Mouse (Mus musculus): Measurements from ENCODE around the gene Slc25a33. TPM values are rescaled to one million over a fixed set of nuclear protein-coding genes. Genes with fewer than 3 reads are reported as not detected.

Gene Slc25a33
- total RNA-seq, 2 experiments from 2014 or later = 10.5 to 12.0 TPM

GRCm38 (mm10) chr4:149735624-149736250 is 38.3 kb downstream of the Slc25a33 start:
- intact Hi-C loops (cut with DNase I; ENCODE audit: low total_unique reads) = no loop called here
- peak; percentile 2 for DNase-seq

DNA sequence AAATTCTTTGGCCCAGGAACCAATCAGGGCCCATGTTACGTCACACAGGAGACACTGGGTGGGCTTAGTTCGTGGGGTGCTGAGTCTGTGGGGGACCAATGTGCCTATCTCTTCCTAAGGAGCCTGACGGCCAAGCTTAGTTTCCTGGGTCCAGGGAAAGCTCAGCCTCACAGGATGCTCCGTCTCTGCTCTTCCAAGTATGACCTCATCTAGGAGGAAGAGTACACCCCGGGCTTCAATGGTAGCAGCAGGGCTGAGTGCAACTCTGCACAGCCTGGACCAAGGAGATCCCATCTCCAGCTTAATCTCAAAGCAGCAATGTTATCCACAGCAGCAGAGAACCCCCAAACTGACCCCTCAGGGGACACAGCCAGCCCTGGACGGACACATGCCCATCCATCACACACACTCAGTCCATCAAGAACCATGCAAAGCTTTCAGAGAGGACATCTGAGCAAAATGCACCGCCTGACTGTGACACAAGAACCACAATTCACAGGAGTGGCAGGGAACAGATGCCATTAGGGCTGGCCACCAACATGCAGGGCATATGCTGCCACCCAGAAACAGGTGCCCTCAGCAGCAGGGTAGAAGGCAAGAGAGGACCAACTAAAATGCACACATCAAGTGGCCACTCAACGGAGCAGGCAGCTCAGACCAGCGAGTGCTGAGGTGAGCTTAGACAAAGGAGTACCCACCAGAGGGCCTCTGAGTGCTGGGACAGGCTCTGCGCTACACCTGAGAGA is 39.2 kb downstream of the Slc25a33 start:
- DNase-seq = no peak
- intact Hi-C loops (cut with DNase I; ENCODE audit: low total_unique reads) = no loop called here

- intact Hi-C loops (cut with DNase I; ENCODE audit: low total_unique reads) = no loop called here
Measured at GRCm38 (mm10) chr4:149734246-149734645, 39.8 kb downstream of the Slc25a33 start.

GRCm38 (mm10) chr4:149733748-149734147 is 40.3 kb downstream of the Slc25a33 start:
- intact Hi-C loops (cut with DNase I; ENCODE audit: low total_unique reads) = no loop called here
- DNase-seq = no peak

More at GRCm38 (mm10) chr4:149734246-149734645, 39.8 kb downstream of the Slc25a33 start:
- DNase-seq = no peak

DNA sequence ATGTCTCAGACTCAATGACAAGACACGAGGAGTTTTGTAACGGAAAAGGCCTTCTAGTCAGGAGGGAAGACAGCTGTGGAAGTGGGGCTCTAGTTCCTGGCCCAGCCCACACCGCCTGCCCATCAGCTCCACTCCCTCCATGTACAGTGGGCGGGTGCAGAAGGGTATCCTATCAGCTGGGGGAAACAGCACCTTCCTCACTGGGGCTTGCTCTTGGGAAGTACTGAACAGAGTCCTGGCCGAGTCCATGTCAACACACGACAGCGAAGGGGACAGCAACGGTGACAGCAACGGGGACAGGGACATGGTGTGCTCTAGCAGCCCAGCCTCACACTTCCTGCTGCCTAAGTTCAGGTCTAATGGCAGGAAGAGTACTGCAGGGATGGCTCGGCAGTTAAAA is 41.3 kb downstream of the Slc25a33 start:
- intact Hi-C loops (cut with DNase I; ENCODE audit: low total_unique reads) = no loop called here
- DNase-seq = no peak

GRCm38 (mm10) chr4:149732313-149732712 is 41.8 kb downstream of the Slc25a33 start:
- no peak for DNase-seq
- intact Hi-C loops (cut with DNase I; ENCODE audit: low total_unique reads) = no loop called here

DNA sequence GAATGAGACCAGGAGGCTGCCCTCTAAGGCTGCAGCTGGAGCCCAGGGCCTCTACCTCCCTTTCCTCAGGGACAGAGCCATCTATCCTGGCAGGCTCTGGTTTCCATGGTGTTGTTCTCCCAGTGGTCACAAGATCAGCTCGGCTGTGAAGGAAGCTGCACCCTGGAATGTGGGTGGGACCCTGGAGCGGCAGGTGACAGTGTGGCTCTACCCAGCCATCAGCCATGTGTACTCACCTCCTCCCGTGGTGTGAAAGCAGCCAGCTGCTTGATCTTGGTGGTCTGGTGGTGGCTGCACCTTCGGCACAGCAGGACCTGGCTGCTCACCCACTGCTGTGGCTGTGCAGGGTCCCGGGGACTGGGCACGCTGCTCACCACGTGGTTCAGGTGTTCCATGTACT is 43.2 kb downstream of the Slc25a33 start:
- DNase-seq = no peak
- intact Hi-C loops (cut with DNase I; ENCODE audit: low total_unique reads) = no loop called here

- intact Hi-C loops (cut with DNase I; ENCODE audit: low total_unique reads) = loop anchor here (10.0 kb wide), 1 partner anchor 174 kb away; no protein-coding TSS in a partner anchor
- DNase-seq = no peak
Measured at GRCm38 (mm10) chr4:149728810-149729209, 45.3 kb downstream of the Slc25a33 start.

DNA sequence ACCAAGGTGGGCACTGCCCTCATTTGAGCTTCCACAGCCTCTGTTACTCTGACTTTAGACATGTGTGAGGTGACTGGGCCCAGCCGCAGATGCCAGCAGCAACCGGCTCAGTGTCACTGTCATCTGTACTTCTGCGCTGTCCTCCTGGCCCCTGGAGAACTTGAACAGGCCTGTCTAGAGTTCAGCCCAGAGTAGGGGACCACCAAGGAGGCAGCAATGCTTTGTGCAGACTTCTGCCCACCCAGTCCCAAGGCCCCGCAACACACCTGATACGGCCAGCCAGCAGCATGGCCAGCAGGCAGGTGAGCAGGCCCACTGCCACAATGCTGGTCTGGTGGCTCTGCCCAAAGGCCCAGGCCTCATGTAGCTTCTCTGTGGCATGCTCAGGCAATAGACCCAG is 46.4 kb downstream of the Slc25a33 start:
- intact Hi-C loops (cut with DNase I; ENCODE audit: low total_unique reads) = loop anchor here (10.0 kb wide), 1 partner anchor 173 kb away; no protein-coding TSS in a partner anchor
- DNase-seq = no peak

- intact Hi-C loops (cut with DNase I; ENCODE audit: low total_unique reads) = loop anchor here (10.0 kb wide), 1 partner anchor 171 kb away; no protein-coding TSS in a partner anchor
Measured at GRCm38 (mm10) chr4:149725661-149726350, 48.3 kb downstream of the Slc25a33 start.

DNA sequence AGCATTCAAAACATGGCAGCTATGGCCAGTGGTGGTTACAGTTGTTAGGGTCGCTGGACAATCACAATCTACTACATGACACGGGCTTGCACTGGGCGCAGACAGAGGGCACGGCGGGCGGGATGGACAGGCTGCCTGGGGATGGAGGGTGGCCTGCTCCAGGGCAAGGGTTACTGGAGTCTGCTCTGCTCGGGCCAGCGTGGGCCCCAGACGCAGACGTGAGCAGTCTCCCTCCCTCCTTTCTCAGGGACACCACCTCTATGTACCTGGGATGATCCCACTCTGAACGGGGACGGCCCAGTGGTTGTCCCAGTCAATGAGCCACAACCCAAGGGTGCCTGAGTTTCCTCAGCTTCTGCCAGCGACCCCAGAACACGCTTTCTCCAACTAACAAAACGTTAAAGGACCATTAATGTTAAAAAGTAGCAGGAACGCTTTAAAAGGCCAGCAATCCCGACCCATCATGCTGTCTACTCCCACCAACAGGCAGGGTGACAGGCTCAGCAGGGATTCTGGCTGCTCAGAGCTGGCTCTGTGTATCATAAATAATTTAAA is 49.1 kb downstream of the Slc25a33 start:
- intact Hi-C loops (cut with DNase I; ENCODE audit: low total_unique reads) = loop anchor here (10.0 kb wide), 1 partner anchor 170 kb away; no protein-coding TSS in a partner anchor

More at GRCm38 (mm10) chr4:149725661-149726350, 48.3 kb downstream of the Slc25a33 start:
- DNase-seq = peak; percentile 85

GRCm38 (mm10) chr4:149723855-149724731 is 50.0 kb downstream of the Slc25a33 start:
- intact Hi-C loops (cut with DNase I; ENCODE audit: low total_unique reads) = loop anchor here (10.0 kb wide), 1 partner anchor 169 kb away; no protein-coding TSS in a partner anchor
- DNase-seq = no peak

More for the DNA sequence above, 49.1 kb downstream of the Slc25a33 start:
- no peak for DNase-seq

DNA sequence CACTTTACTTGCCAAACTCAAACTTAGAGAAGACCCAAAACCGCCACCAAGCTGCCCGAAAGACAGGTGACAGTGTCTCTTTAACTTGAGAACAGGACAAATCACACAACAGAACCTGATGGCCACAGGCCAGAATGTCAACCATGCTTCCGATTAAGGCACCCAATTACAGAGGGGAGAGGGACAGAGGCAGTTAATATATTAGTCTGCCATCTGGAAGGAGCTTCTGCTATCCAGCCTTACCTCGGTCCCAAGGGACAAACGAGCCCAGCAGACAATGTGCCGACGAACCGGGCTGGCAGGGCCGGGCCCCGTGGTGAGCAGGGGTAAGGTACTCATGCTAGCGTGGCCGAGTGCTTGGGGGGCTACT is 51.1 kb downstream of the Slc25a33 start:
- intact Hi-C loops (cut with DNase I; ENCODE audit: low total_unique reads) = loop anchor here (10.0 kb wide), 1 partner anchor 168 kb away; no protein-coding TSS in a partner anchor
- DNase-seq = no peak

DNA sequence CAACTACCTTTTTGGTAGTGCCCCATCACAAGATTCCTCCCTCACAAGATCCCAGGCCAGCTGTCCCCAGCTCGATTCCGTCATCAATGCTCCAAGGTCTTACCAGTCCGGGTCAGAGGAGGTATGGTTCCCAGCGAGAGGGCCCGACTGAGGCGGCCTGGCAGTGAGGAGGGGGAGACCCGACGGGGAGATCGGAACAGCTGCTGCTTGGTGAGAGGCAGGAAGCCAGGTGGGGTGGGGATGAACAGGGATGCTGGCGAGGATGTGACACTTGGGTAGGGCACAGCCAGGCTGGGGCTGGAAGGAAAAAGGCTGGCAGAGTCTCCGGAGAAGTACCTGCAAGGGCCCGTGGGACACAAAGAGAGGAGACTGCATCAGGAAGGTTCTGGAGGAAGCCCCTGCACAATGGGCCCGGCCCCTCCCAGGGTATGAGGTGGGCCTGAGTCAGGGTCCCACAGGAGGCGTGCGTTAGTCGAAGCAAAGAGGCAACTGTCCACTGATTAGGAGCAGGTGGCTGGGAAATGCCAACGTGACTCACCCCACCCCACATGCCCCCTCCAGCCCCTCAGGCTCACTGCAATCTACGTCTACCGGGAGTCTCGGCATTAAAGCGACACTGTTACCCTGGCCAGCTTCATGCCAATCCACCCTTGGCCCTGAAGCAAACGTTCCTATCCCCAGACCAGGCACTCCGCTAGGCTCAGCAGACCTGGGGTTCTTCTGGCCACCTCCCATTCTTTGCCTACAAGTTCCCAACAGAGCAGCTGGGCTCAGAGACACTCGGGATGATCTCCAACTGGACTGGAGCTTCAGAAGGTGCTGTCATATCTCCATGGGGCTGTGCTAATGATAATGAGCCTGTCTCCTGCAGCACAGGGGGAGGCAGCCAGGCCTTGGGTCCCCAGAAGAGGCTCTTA is 51.7 kb downstream of the Slc25a33 start:
- DNase-seq = no peak
- intact Hi-C loops (cut with DNase I; ENCODE audit: low total_unique reads) = loop anchor here (10.0 kb wide), 1 partner anchor 168 kb away; no protein-coding TSS in a partner anchor

- intact Hi-C loops (cut with DNase I; ENCODE audit: low total_unique reads) = loop anchor here (10.0 kb wide), 1 partner anchor 166 kb away; no protein-coding TSS in a partner anchor
- DNase-seq = no peak
Measured at GRCm38 (mm10) chr4:149721163-149721562, 52.9 kb downstream of the Slc25a33 start.

DNA sequence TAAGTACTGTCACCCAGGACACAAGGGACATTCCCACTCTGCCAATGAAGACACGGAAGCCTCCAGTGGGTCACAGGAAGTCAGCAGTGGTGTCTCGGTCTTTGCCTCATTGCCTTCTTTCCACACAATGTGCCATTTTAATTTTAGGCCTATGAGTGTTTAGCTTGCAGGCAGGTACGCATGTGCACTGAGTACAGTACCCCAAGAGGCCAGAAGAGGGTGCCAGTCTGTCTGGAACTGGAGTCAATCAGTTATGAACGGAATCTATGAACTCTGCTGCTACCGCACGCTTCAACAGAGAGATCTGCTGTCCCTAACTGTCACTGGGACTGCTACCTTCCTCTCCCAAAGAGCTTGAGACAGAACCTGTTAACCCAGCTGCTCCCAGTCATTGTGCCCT is 54.4 kb downstream of the Slc25a33 start:
- no peak for DNase-seq
- intact Hi-C loops (cut with DNase I; ENCODE audit: low total_unique reads) = loop anchor here (10.0 kb wide), 1 partner anchor 165 kb away; no protein-coding TSS in a partner anchor

DNA sequence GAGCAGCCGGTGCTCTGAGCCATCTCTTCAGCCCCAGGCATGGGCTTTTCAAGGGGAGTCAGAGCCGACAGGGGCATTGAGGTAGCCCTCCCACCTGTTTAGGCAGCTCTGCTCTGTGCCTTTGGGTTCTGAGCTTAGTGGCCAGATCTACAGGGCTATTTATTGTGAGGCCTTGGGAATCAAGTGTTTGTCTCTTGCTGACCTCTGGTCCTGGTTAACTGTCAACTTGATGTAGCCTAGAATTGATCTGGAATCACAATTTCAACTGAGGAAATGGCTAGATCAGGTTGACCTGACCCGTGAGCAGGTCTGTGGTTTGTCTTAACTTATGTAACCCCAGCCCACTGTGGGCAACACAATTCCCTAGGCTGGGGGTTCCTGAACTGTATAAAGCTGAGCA is 59.5 kb downstream of the Slc25a33 start:
- no peak for DNase-seq
- intact Hi-C loops (cut with DNase I; ENCODE audit: low total_unique reads) = no loop called here

DNA sequence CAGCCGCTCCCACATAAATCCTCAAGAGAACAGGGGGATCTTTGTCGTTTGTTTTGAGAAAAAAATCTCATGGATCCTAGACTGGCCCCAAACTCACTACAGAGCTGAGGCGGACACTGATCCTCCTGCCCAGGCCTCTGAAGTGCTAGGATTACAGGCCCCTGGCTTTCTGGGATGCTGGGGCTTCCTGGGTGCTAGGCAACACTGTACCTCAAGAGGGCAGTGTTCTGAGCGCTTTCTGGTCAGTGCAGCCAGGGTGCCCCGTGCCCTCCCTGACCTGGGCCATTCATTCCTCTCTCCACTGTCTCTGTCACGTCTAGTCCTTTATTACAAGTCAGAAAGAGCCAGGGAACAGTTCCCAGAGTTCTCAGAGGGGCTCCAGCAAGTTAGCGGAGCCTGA is 62.1 kb downstream of the Slc25a33 start:
- no peak for DNase-seq
- intact Hi-C loops (cut with DNase I; ENCODE audit: low total_unique reads) = loop anchor here (2.0 kb wide), 1 partner anchor 53 kb away; no protein-coding TSS in a partner anchor

Measured in gastrocnemius, postnatal 14 days (tissue).